Mouse (Mus musculus): Measurements from ENCODE around the gene Dync1h1. TPM values are rescaled to one million over a fixed set of nuclear protein-coding genes. Genes with fewer than 3 reads are reported as not detected.
A peak's percentile ranks its signal among the peaks of the same experiment; 100 is the strongest.

The Dync1h1 gene
- 186 and 236 TPM in 2 replicates for polyA plus RNA-seq (2012; rRNA removed)

DNA sequence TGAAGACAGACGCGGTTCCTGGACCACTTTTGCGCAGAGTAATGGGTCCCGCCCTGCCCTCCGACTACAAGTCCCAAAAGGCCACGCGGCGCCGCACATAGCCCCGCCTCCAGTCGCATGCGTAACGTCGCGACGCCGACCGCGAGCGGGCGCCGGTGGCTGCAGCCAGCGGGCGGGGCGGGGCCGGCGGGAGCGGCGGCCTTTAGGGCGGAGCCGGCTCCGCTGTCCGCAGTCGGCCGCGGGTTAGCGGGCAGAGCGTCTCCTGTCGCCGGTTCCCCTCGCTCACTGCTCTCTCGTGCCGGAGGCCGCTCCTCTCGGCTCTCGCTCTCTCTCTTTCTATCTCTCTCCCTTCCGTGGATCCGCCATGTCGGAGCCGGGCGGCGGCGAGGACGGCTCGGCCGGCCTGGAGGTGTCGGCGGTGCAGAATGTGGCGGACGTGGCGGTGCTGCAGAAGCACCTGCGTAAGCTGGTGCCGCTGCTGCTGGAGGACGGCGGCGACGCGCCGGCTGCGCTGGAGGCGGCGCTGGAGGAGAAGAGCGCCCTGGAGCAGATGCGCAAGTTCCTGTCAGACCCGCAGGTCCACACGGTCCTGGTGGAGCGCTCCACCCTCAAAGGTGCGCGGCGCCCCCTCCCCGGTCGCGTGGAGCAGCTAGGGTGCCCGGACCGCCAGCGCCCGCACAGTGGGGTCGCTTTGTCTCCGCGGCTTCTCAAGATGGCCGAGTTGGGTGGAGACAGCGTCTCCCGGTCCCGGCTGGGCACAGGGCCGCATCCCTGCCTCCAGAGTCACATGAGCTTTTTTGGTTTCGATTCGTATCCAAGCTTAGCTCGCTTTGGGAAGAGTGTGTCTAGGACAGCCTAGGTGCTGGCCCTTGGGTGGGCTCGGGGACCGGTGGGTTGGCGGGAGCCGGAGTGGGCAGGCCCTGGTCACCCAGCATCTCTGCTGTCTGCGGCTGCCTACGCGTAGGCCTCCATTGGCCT lies at the start of gene Dync1h1:
TSS of gene Dync1h1 (plus strand) at position 212 of the 978 bp plus-strand sequence.
- Histone ChIP-seq H3K4me1 (ENCODE audit: control insufficient read depth, insufficient read depth, low read length) (peaks cover 11% of the 10 kb centered on the region; the same call in 1 of the 2 replicates), H3K27ac (ENCODE audit: insufficient read depth, low read depth, low read length) (peak within 1 kb of the TSS; percentile 91), H3K27me3 (replicated peaks; ENCODE audit: control insufficient read depth, insufficient read depth, low read length) (no peaks in the 10 kb centered on the region), H3K4me3 (ENCODE audit: insufficient read depth, low read depth, low read length) (peak within 1 kb of the TSS; percentile 90), H3K36me3 (ENCODE audit: control insufficient read depth, insufficient read depth, low read length) (no peaks in the 10 kb centered on the region)
- 1% methylated on average over 104 of the region's 105 CpGs for WGBS
- peak; percentile 95 for DNase-seq
- TF ChIP-seq CTCF (conservative IDR thresholded peaks at IDR 0.05; ENCODE audit: insufficient read depth, insufficient read length, low read depth, low read length) (no peak), POLR2A (IDR thresholded peaks at IDR 0.05; ENCODE audit: low read depth, low read length) (peak; percentile 87)

- H3K27ac ChIP-seq (ENCODE audit: insufficient read depth, low read depth, low read length) = no peak overlapping the region
- no peaks in the 10 kb centered on the region for H3K4me1 ChIP-seq (ENCODE audit: control insufficient read depth, insufficient read depth, low read length)
- no peak for TF ChIP-seq CTCF (conservative IDR thresholded peaks at IDR 0.05; ENCODE audit: insufficient read depth, insufficient read length, low read depth, low read length)
- no peak for TF ChIP-seq POLR2A (IDR thresholded peaks at IDR 0.05; ENCODE audit: low read depth, low read length)
- no peak for DNase-seq
- no peak overlapping the region for H3K4me3 ChIP-seq (ENCODE audit: insufficient read depth, low read depth, low read length)
- WGBS = 59% methylated on average over 13 of the region's 13 CpGs
- no peaks in the 10 kb centered on the region for H3K27me3 ChIP-seq (replicated peaks; ENCODE audit: control insufficient read depth, insufficient read depth, low read length)
- 0 out of 2 replicates have a peak, but pooled peaks cover 2% of the 10 kb centered on the region for H3K36me3 ChIP-seq (ENCODE audit: control insufficient read depth, insufficient read depth, low read length)
These were observed 49.1 kb upstream of the Dync1h1 start for GRCm38 (mm10) chr12:110552113-110552512.

DNA sequence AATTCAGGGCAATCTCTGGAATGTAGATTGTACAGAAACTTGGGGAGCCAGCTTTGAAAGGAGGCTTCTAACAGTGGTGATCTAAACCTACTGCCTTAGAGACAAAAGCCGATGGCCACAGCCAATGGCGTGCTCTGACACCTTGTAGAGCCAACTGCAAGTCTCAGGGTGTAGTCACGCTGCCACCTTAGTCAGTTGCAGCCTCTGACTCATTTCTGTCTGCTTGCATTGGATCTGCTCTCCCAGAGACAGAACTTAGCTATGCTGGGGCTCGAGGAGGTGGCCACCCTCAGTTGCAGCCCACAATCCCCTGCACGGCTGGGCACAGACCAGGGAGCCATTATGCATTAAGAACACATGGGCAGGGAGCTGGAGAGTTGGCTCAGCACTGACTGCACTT lies 47.9 kb upstream of the Dync1h1 start:
- 92% methylated on average over 5 of the region's 5 CpGs for WGBS
- Histone ChIP-seq H3K27ac (ENCODE audit: insufficient read depth, low read depth, low read length) (no peak overlapping the region), H3K36me3 (ENCODE audit: control insufficient read depth, insufficient read depth, low read length) (0 out of 2 replicates have a peak, but pooled peaks cover 2% of the 10 kb centered on the region), H3K27me3 (replicated peaks; ENCODE audit: control insufficient read depth, insufficient read depth, low read length) (no peaks in the 10 kb centered on the region), H3K4me3 (ENCODE audit: insufficient read depth, low read depth, low read length) (no peak overlapping the region), H3K4me1 (ENCODE audit: control insufficient read depth, insufficient read depth, low read length) (no peaks in the 10 kb centered on the region)
- TF ChIP-seq CTCF (conservative IDR thresholded peaks at IDR 0.05; ENCODE audit: insufficient read depth, insufficient read length, low read depth, low read length) = no peak
- no peak for TF ChIP-seq POLR2A (IDR thresholded peaks at IDR 0.05; ENCODE audit: low read depth, low read length)
- DNase-seq = no peak

GRCm38 (mm10) chr12:110555536-110556240 lies 45.6 kb upstream of the Dync1h1 start:
- no peaks in the 10 kb centered on the region for H3K4me1 ChIP-seq (ENCODE audit: control insufficient read depth, insufficient read depth, low read length)
- no peak for DNase-seq
- no peak overlapping the region for H3K27ac ChIP-seq (ENCODE audit: insufficient read depth, low read depth, low read length)
- TF ChIP-seq POLR2A (IDR thresholded peaks at IDR 0.05; ENCODE audit: low read depth, low read length) = no peak
- TF ChIP-seq CTCF (conservative IDR thresholded peaks at IDR 0.05; ENCODE audit: insufficient read depth, insufficient read length, low read depth, low read length) = no peak
- no peaks in the 10 kb centered on the region for H3K27me3 ChIP-seq (replicated peaks; ENCODE audit: control insufficient read depth, insufficient read depth, low read length)
- WGBS = 76% methylated on average over 21 of the region's 21 CpGs
- H3K36me3 ChIP-seq (ENCODE audit: control insufficient read depth, insufficient read depth, low read length) = peaks cover 2% of the 10 kb centered on the region; the same call in 1 of the 2 replicates
- no peak overlapping the region for H3K4me3 ChIP-seq (ENCODE audit: insufficient read depth, low read depth, low read length)

DNA sequence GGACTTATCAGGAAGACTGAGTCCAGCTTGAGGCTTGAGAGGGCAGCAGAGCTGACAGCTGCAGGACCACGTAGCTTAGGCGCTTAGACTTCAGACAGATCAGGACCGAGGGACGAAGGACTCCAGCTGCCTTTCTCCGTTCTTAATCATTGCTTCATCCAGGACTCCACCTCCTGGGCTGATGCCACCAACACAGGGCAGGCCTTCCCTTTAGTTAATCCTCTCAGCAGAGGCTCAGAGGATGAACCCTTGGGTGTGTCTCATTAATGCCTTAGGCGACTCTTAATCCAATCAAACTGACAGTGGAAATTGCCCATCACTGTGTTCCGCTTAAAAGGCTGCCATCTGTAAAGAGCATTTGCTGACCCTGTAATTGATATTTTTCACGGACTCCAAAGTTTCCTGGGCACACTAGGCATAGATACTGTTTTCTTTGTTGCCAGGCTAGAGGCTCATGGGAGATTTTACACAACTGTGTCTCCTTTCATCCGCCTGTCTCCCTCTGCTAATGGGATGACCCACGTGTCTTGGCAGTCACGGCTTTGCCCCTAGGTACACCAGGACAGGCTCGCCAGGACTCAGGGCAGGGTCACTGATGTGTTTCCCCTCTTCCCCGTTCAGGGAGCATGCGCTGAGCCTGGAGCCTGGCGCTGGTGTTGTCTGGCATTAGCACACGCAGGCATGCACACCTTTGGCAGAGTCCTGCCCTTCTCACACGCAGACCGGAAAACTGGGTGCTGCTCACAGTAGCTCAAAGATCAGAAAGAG lies 44.2 kb upstream of the Dync1h1 start:
- 75% methylated on average over 18 of the region's 18 CpGs for WGBS
- peaks cover 2% of the 10 kb centered on the region for H3K36me3 ChIP-seq (ENCODE audit: control insufficient read depth, insufficient read depth, low read length)

DNA sequence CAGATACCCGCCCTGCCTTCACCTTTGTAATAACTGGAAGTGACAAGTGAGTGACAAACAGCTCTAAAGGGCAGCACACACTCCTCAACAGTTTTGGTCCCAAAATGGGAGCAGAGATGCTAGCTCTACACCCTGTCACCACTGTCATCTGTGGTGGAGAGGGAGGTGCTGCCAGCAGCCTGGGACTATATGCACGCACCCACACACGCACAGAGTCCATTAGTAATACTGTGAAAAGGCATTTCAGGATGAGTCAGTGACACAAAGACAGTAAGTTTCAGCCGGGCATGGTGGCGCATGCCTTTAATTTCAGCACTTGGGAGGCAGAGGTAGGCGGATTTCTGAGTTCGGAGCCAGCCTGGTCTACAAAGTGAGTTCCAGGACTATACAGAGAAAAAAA lies 43.1 kb upstream of the Dync1h1 start:
- no peak for TF ChIP-seq POLR2A (IDR thresholded peaks at IDR 0.05; ENCODE audit: low read depth, low read length)
- no peak for TF ChIP-seq CTCF (conservative IDR thresholded peaks at IDR 0.05; ENCODE audit: insufficient read depth, insufficient read length, low read depth, low read length)
- no peak for DNase-seq
- no peak overlapping the region for H3K4me3 ChIP-seq (ENCODE audit: insufficient read depth, low read depth, low read length)
- H3K27ac ChIP-seq (ENCODE audit: insufficient read depth, low read depth, low read length) = no peak overlapping the region
- H3K4me1 ChIP-seq (ENCODE audit: control insufficient read depth, insufficient read depth, low read length) = no peaks in the 10 kb centered on the region
- no peaks in the 10 kb centered on the region for H3K27me3 ChIP-seq (replicated peaks; ENCODE audit: control insufficient read depth, insufficient read depth, low read length)
- H3K36me3 ChIP-seq (ENCODE audit: control insufficient read depth, insufficient read depth, low read length) = peaks cover 4% of the 10 kb centered on the region
- 97% methylated on average over 7 of the region's 7 CpGs for WGBS

More for the DNA sequence above, 44.2 kb upstream of the Dync1h1 start:
- H3K4me1 ChIP-seq (ENCODE audit: control insufficient read depth, insufficient read depth, low read length) = no peaks in the 10 kb centered on the region
- no peak overlapping the region for H3K4me3 ChIP-seq (ENCODE audit: insufficient read depth, low read depth, low read length)
- TF ChIP-seq POLR2A (IDR thresholded peaks at IDR 0.05; ENCODE audit: low read depth, low read length) = no peak
- no peak for DNase-seq
- no peaks in the 10 kb centered on the region for H3K27me3 ChIP-seq (replicated peaks; ENCODE audit: control insufficient read depth, insufficient read depth, low read length)
- no peak overlapping the region for H3K27ac ChIP-seq (ENCODE audit: insufficient read depth, low read depth, low read length)
